Mouse (Mus musculus): Measurements from ENCODE around the gene Nr1h4. TPM values are rescaled to one million over a fixed set of nuclear protein-coding genes. Genes with fewer than 3 reads are reported as not detected.
A peak's percentile ranks its signal among the peaks of the same experiment; 100 is the strongest.

Nr1h4 gene
- polyA plus RNA-seq, 1 experiment from 2014 or later = not detected

- Histone ChIP-seq H3K9me3 (ENCODE audit: control insufficient read depth, low read length) (no peaks in the 10 kb centered on the region), H3K4me3 (ENCODE audit: low read depth, low read length) (no peak overlapping the region)
Observed at GRCm38 (mm10) chr10:89439380-89439779, 94.0 kb downstream of the Nr1h4 start.

GRCm38 (mm10) chr10:89437996-89438395 lies 95.4 kb downstream of the Nr1h4 start:
- H3K4me2 ChIP-seq (replicated peaks; ENCODE audit: low read depth, low read length) = no peak overlapping the region
- H3K36me3 ChIP-seq (ENCODE audit: control insufficient read depth, insufficient read depth, low read length) = no peaks in the 10 kb centered on the region
- no peak overlapping the region for H3K27ac ChIP-seq (ENCODE audit: low read depth, low read length)
- H3K4me3 ChIP-seq (ENCODE audit: low read depth, low read length) = no peak overlapping the region
- ATAC-seq (ENCODE audit: low FRiP score) (no peak), DNase-seq (ENCODE audit: low spot score) (no peak)
- no peak overlapping the region for H3K9ac ChIP-seq (ENCODE audit: low read depth, low read length)
- no peaks in the 10 kb centered on the region; the same call in 1 of the 2 replicates for H3K4me1 ChIP-seq (replicated peaks; ENCODE audit: control insufficient read depth, insufficient read depth, low read length)
- H3K27me3 ChIP-seq (ENCODE audit: control insufficient read depth, insufficient read depth, low read length) = peaks cover 26% of the 10 kb centered on the region
- WGBS = 81% methylated on average over 12 of the region's 12 CpGs
- no peaks in the 10 kb centered on the region for H3K9me3 ChIP-seq (ENCODE audit: control insufficient read depth, low read length)

More at GRCm38 (mm10) chr10:89439380-89439779, 94.0 kb downstream of the Nr1h4 start:
- ATAC-seq (ENCODE audit: low FRiP score) (no peak), DNase-seq (ENCODE audit: low spot score) (no peak)
- Histone ChIP-seq H3K4me1 (replicated peaks; ENCODE audit: control insufficient read depth, insufficient read depth, low read length) (no peaks in the 10 kb centered on the region; the same call in 1 of the 2 replicates), H3K9ac (ENCODE audit: low read depth, low read length) (no peak overlapping the region), H3K4me2 (replicated peaks; ENCODE audit: low read depth, low read length) (no peak overlapping the region), H3K36me3 (ENCODE audit: control insufficient read depth, insufficient read depth, low read length) (no peaks in the 10 kb centered on the region), H3K27me3 (ENCODE audit: control insufficient read depth, insufficient read depth, low read length) (peaks cover 22% of the 10 kb centered on the region), H3K27ac (ENCODE audit: low read depth, low read length) (no peak overlapping the region)
- 81% methylated on average over 7 of the region's 7 CpGs for WGBS

- no peak for DNase-seq (ENCODE audit: low spot score)
- 64% methylated on average over 9 of the region's 9 CpGs for WGBS
- no peaks in the 10 kb centered on the region for H3K9me3 ChIP-seq (ENCODE audit: control insufficient read depth, low read length)
Observed at GRCm38 (mm10) chr10:89437472-89437871, 95.9 kb downstream of the Nr1h4 start.

GRCm38 (mm10) chr10:89435920-89436319 lies 97.5 kb downstream of the Nr1h4 start:
- no peaks in the 10 kb centered on the region for H3K36me3 ChIP-seq (ENCODE audit: control insufficient read depth, insufficient read depth, low read length)
- H3K4me1 ChIP-seq (replicated peaks; ENCODE audit: control insufficient read depth, insufficient read depth, low read length) = no peaks in the 10 kb centered on the region; the same call in 1 of the 2 replicates
- no peak overlapping the region for H3K4me2 ChIP-seq (replicated peaks; ENCODE audit: low read depth, low read length)
- peaks cover 26% of the 10 kb centered on the region for H3K27me3 ChIP-seq (ENCODE audit: control insufficient read depth, insufficient read depth, low read length)
- ATAC-seq (ENCODE audit: low FRiP score) = 0 out of 2 replicates have a peak, but pooled peaks have one; percentile 18
- no peak overlapping the region for H3K9ac ChIP-seq (ENCODE audit: low read depth, low read length)
- H3K4me3 ChIP-seq (ENCODE audit: low read depth, low read length) = no peak overlapping the region
- WGBS = 77% methylated on average over 9 of the region's 9 CpGs
- no peaks in the 10 kb centered on the region for H3K9me3 ChIP-seq (ENCODE audit: control insufficient read depth, low read length)
- DNase-seq (ENCODE audit: low spot score) = no peak
- H3K27ac ChIP-seq (ENCODE audit: low read depth, low read length) = no peak overlapping the region

More at GRCm38 (mm10) chr10:89437472-89437871, 95.9 kb downstream of the Nr1h4 start:
- ATAC-seq (ENCODE audit: low FRiP score) = no peak
- H3K4me1 ChIP-seq (replicated peaks; ENCODE audit: control insufficient read depth, insufficient read depth, low read length) = no peaks in the 10 kb centered on the region; the same call in 1 of the 2 replicates
- H3K27me3 ChIP-seq (ENCODE audit: control insufficient read depth, insufficient read depth, low read length) = peaks cover 29% of the 10 kb centered on the region
- H3K4me2 ChIP-seq (replicated peaks; ENCODE audit: low read depth, low read length) = no peak overlapping the region
- H3K9ac ChIP-seq (ENCODE audit: low read depth, low read length) = no peak overlapping the region
- H3K27ac ChIP-seq (ENCODE audit: low read depth, low read length) = no peak overlapping the region
- H3K4me3 ChIP-seq (ENCODE audit: low read depth, low read length) = no peak overlapping the region
- no peaks in the 10 kb centered on the region for H3K36me3 ChIP-seq (ENCODE audit: control insufficient read depth, insufficient read depth, low read length)

- DNase-seq (ENCODE audit: low spot score) (no peak), ATAC-seq (ENCODE audit: low FRiP score) (peak; percentile 63)
- no peaks in the 10 kb centered on the region; the same call in 1 of the 2 replicates for H3K4me1 ChIP-seq (replicated peaks; ENCODE audit: control insufficient read depth, insufficient read depth, low read length)
- no peak overlapping the region for H3K27ac ChIP-seq (ENCODE audit: low read depth, low read length)
- no peak overlapping the region; the same call in 1 of the 2 replicates for H3K4me3 ChIP-seq (ENCODE audit: low read depth, low read length)
- H3K27me3 ChIP-seq (ENCODE audit: control insufficient read depth, insufficient read depth, low read length) = peaks cover 26% of the 10 kb centered on the region
- no peaks in the 10 kb centered on the region for H3K36me3 ChIP-seq (ENCODE audit: control insufficient read depth, insufficient read depth, low read length)
- no peaks in the 10 kb centered on the region for H3K9me3 ChIP-seq (ENCODE audit: control insufficient read depth, low read length)
- H3K4me2 ChIP-seq (replicated peaks; ENCODE audit: low read depth, low read length) = no peak overlapping the region
- no peak overlapping the region for H3K9ac ChIP-seq (ENCODE audit: low read depth, low read length)
- 43% methylated on average over 12 of the region's 12 CpGs for WGBS
Observed at GRCm38 (mm10) chr10:89435413-89435812, 98.0 kb downstream of the Nr1h4 start.

GRCm38 (mm10) chr10:89434509-89435210 lies 98.7 kb downstream of the Nr1h4 start:
- Histone ChIP-seq H3K36me3 (ENCODE audit: control insufficient read depth, insufficient read depth, low read length) (no peaks in the 10 kb centered on the region), H3K9ac (ENCODE audit: low read depth, low read length) (no peak overlapping the region), H3K4me2 (replicated peaks; ENCODE audit: low read depth, low read length) (peak overlapping the region; percentile 23; the same call in 1 of the 2 replicates), H3K27ac (ENCODE audit: low read depth, low read length) (no peak overlapping the region), H3K27me3 (ENCODE audit: control insufficient read depth, insufficient read depth, low read length) (peaks cover 24% of the 10 kb centered on the region), H3K4me3 (ENCODE audit: low read depth, low read length) (no peak overlapping the region; the same call in 1 of the 2 replicates), H3K4me1 (replicated peaks; ENCODE audit: control insufficient read depth, insufficient read depth, low read length) (no peaks in the 10 kb centered on the region; the same call in 1 of the 2 replicates), H3K9me3 (ENCODE audit: control insufficient read depth, low read length) (no peaks in the 10 kb centered on the region)
- 23% methylated on average over 17 of the region's 17 CpGs for WGBS
- DNase-seq (ENCODE audit: low spot score) (peak; percentile 60), ATAC-seq (ENCODE audit: low FRiP score) (peak; percentile 66)

DNA sequence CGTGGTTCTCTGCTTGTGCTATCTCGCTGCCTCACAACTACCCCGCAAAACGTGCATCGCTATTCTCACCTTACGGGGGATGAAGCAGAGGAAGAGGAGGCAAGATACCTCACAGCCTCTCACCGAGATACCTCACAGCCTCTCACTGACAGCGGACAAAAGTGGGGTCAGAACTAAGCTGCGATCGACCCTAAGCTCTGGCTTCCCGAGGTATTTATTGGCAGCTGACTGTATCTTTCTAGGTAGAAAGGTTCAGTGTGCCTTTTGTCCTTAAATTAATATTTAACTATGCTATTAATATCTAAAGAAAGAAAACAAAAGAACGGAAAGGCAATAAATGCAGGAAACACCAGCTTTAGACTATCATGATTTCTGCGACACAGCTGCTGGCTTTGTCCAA lies 100.6 kb downstream of the Nr1h4 start:
- H3K4me1 ChIP-seq (replicated peaks; ENCODE audit: control insufficient read depth, insufficient read depth, low read length) = no peaks in the 10 kb centered on the region; the same call in 1 of the 2 replicates
- WGBS = 88% methylated on average over 13 of the region's 13 CpGs
- H3K36me3 ChIP-seq (ENCODE audit: control insufficient read depth, insufficient read depth, low read length) = no peaks in the 10 kb centered on the region
- ATAC-seq (ENCODE audit: low FRiP score) (no peak), DNase-seq (ENCODE audit: low spot score) (no peak)
- H3K4me2 ChIP-seq (replicated peaks; ENCODE audit: low read depth, low read length) = no peak overlapping the region
- no peak overlapping the region for H3K9ac ChIP-seq (ENCODE audit: low read depth, low read length)
- no peak overlapping the region for H3K4me3 ChIP-seq (ENCODE audit: low read depth, low read length)
- H3K27me3 ChIP-seq (ENCODE audit: control insufficient read depth, insufficient read depth, low read length) = peaks cover 18% of the 10 kb centered on the region
- no peak overlapping the region for H3K27ac ChIP-seq (ENCODE audit: low read depth, low read length)
- no peaks in the 10 kb centered on the region for H3K9me3 ChIP-seq (ENCODE audit: control insufficient read depth, low read length)

DNA sequence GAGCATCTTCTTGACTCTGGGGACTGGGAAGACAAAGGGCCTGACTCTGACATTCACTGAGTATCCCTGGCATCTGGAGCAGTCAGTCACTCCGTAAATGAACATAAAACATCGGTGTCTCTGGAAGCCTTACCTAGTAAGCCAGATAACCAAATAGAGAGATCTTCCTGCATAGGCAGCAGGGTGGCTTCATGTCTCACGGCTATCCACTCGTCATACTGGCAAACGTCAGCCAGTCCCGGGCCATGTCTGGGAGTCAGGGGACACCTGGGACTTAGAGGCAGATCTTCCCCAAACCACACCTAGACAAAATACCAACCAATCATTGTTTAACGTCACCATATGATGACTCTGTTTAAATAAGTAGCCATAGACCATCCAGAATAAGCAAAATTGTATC lies 102.6 kb downstream of the Nr1h4 start:
- ATAC-seq (ENCODE audit: low FRiP score) (no peak), DNase-seq (ENCODE audit: low spot score) (no peak)
- H3K9me3 ChIP-seq (ENCODE audit: control insufficient read depth, low read length) = no peaks in the 10 kb centered on the region
- no peaks in the 10 kb centered on the region for H3K36me3 ChIP-seq (ENCODE audit: control insufficient read depth, insufficient read depth, low read length)
- H3K4me1 ChIP-seq (replicated peaks; ENCODE audit: control insufficient read depth, insufficient read depth, low read length) = no peaks in the 10 kb centered on the region; the same call in 1 of the 2 replicates
- 91% methylated on average over 7 of the region's 7 CpGs for WGBS
- H3K9ac ChIP-seq (ENCODE audit: low read depth, low read length) = no peak overlapping the region
- H3K4me3 ChIP-seq (ENCODE audit: low read depth, low read length) = no peak overlapping the region
- H3K27ac ChIP-seq (ENCODE audit: low read depth, low read length) = no peak overlapping the region
- peaks cover 13% of the 10 kb centered on the region for H3K27me3 ChIP-seq (ENCODE audit: control insufficient read depth, insufficient read depth, low read length)
- H3K4me2 ChIP-seq (replicated peaks; ENCODE audit: low read depth, low read length) = no peak overlapping the region
